Mouse (Mus musculus): Measurements from ENCODE around the gene Dusp22. TPM values are rescaled to one million over a fixed set of nuclear protein-coding genes. Genes with fewer than 3 reads are reported as not detected.

The Dusp22 gene
- polyA plus RNA-seq (2015; fragmentation: Nextera tagmentation; extraction: Ambion mirVana), result 16.8 and 17.0 TPM in 2 replicates

DNA sequence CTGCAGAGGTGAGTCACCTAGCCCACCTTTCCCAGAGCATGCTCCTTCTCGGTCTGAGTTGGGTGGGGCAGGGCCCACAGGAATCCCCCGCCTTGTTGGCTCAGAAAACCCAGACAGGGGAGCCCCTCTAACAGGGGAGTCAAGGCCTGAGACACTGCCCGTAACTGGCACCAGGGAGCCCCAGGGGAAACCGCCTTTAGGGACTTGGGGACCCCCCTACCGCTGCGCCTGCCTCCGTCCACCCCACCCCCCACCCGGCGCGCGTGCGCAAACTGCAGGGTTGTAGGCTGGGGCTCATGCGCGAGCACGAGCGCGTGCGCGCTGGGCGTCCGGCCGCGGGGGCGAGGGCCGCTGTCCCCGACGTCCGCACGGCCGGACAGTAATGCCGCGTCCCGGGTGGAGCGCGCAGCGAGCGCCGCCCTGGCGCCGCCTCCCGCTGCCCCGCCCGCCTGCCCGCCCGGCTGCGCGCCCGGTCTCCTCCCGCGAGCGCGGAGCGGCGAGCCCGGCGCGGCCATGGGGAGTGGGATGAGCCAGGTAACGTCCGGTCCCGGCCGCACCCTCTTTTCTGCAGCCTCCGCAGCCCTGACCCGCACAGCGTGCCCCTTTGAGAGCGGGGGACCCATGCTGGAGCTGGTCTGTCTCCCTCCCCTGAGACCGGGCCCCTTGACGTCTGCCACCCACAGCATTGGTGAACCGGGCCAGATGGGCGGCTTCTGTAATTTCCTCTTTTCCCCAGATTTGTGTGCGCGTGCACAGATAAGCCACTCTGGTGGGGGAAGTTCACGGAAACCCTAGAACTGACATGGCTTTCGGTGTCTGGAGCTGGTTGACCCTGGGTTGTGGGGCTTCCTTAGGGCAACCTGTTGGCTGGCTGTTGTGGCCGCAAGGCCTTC is at the start of gene Dusp22:
Gene Dusp22, plus strand, starts transcription at position 387 of the 893 bp plus-strand sequence.
- no peaks in the 10 kb centered on the region for H3K9me3 ChIP-seq
- ATAC-seq, result peak; percentile 97

DNA sequence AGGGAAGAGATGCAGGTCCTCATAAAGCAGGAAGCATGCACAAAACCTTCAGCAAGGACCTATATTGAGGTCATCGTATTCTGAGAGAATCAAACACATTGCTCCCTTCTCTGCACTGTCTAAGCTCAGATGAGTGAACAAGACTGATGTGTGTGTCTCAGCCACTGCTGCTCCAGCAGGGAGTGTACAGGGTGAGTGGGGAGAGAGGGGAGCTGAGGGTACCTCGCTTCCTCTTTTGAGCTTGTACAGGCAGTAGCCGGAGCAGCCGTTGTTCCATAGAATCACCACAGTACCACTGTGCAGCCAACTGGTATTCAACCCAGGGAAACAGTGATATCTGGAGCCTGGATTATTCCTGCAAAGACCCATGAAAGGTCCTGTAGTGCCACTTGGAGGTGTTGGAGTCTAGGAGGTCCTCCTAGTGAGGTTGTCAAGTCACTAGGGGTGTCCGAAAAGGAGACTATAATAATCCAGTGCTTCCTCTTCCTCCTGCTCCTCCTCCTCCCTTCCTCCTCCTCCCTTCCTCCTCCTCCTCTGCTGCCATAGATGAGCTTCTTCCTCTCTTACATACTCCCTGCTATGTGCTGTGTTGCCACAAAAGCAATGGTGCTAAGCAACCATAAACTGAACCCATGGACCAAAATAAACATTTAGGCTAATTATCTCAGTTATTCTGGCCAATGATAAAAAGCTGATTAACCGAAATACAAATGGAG is 47.6 kb upstream of the Dusp22 start:
- no peak for ATAC-seq
- no peaks in the 10 kb centered on the region for H3K4me1 ChIP-seq (replicated peaks)
- WGBS, result 82% methylated on average over 6 of the region's 6 CpGs
- no peaks in the 10 kb centered on the region for H3K9me3 ChIP-seq
- H3K27ac ChIP-seq, result no peak overlapping the region
- no peaks in the 10 kb centered on the region for H3K36me3 ChIP-seq
- H3K27me3 ChIP-seq (replicated peaks), result no peaks in the 10 kb centered on the region
- no peak overlapping the region for H3K9ac ChIP-seq
- H3K4me3 ChIP-seq (replicated peaks), result no peak overlapping the region
- H3K4me2 ChIP-seq (replicated peaks), result no peak overlapping the region

More for the DNA sequence above, at the start of gene Dusp22:
- Histone ChIP-seq H3K9ac (peak within 1 kb of the TSS; percentile 83), H3K27ac (peak within 1 kb of the TSS; percentile 68; the same call in 1 of the 2 replicates), H3K36me3 (no peaks in the 10 kb centered on the region), H3K4me1 (replicated peaks) (no peaks in the 10 kb centered on the region), H3K27me3 (replicated peaks) (no peaks in the 10 kb centered on the region), H3K4me2 (replicated peaks) (peak within 1 kb of the TSS; percentile 81), H3K4me3 (replicated peaks) (peak within 1 kb of the TSS; percentile 82)
- WGBS, result under 1% methylated on average over 64 of the region's 74 CpGs

GRCm38 (mm10) chr13:30619684-30620083 is 40.1 kb upstream of the Dusp22 start:
- Histone ChIP-seq H3K4me2 (replicated peaks) (no peak overlapping the region), H3K4me3 (replicated peaks) (no peak overlapping the region), H3K27me3 (replicated peaks) (no peaks in the 10 kb centered on the region), H3K9ac (no peak overlapping the region), H3K36me3 (no peaks in the 10 kb centered on the region), H3K4me1 (replicated peaks) (no peaks in the 10 kb centered on the region), H3K9me3 (no peaks in the 10 kb centered on the region), H3K27ac (no peak overlapping the region)
- WGBS, result 58% methylated on average over 3 of the region's 3 CpGs
- no peak for ATAC-seq

DNA sequence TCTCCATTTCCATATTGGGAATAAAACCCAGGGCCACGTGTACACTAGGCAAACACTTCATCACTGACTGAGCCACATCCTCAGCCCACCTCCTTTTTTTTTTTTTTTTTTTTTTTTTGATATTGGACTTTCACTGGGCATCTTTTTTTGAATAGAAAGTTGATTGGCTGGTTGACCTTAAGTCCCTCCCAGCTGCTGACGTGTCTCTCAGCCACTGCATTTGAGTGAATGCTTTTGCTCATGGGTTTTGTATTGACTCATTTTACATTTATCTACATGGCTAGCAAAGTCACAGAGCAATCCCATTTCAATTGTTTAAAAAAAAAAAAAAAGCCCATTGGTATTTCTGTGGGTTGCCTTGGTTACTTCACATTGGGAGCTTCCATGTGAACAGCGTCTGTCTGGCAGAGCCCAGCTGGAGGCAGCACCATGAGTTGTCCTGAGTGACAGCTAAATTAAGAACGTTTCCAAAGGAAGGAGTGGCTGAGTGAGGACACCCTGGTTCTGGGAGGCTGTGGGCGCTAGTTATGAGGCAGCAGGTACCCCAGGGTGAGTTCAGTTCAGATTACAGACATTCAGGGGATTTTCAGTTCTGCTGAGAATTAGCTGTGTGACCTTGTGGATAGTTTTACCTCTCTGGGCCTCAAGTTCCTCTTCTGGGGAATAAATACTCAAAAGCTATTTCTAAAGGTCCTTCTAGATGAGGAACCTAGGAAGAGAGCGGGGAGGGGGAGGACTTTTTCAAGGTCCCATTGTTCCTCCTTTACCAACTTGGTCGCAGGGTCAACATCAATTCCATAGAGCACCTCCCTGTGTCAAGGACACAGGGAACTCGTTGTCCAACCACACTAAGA is 31.4 kb upstream of the Dusp22 start:
- WGBS, result 59% methylated on average over 8 of the region's 8 CpGs
- Histone ChIP-seq H3K27me3 (replicated peaks) (no peaks in the 10 kb centered on the region), H3K36me3 (no peaks in the 10 kb centered on the region), H3K9ac (no peak overlapping the region), H3K4me3 (replicated peaks) (no peak overlapping the region), H3K4me2 (replicated peaks) (no peak overlapping the region), H3K4me1 (replicated peaks) (no peaks in the 10 kb centered on the region), H3K9me3 (no peaks in the 10 kb centered on the region), H3K27ac (no peak overlapping the region)
- no peak for ATAC-seq

GRCm38 (mm10) chr13:30629794-30630410 is 29.9 kb upstream of the Dusp22 start:
- Histone ChIP-seq H3K36me3 (no peaks in the 10 kb centered on the region), H3K4me3 (replicated peaks) (no peak overlapping the region), H3K27ac (no peak overlapping the region), H3K9ac (no peak overlapping the region), H3K27me3 (replicated peaks) (no peaks in the 10 kb centered on the region), H3K9me3 (no peaks in the 10 kb centered on the region), H3K4me2 (replicated peaks) (no peak overlapping the region), H3K4me1 (replicated peaks) (no peaks in the 10 kb centered on the region)
- WGBS, result 74% methylated on average over 10 of the region's 10 CpGs
- ATAC-seq, result no peak

DNA sequence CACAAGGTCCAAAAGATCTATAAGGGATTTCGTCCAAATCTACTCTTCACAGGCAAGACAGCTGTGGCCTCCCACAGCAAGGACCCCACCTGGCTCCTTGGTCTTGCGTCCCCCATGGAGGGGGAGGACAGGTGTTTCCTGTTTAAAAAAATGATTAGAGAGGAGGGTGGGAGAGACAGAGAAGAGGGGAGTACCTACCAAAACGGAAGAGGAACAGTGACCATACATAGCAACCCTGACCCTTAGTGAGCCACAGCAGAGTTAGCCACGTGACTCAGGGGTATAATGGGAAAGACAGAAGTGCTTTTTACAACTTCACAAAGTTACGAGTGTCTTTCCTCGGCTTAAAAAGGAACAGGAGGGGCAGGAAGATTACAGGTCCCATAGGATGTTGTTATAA is 26.8 kb upstream of the Dusp22 start:
- H3K27me3 ChIP-seq (replicated peaks), result no peaks in the 10 kb centered on the region
- 66% methylated on average over 6 of the region's 6 CpGs for WGBS
- no peaks in the 10 kb centered on the region for H3K9me3 ChIP-seq
- H3K4me2 ChIP-seq (replicated peaks), result no peak overlapping the region
- no peak for ATAC-seq
- H3K36me3 ChIP-seq, result no peaks in the 10 kb centered on the region
- H3K27ac ChIP-seq, result no peak overlapping the region
- no peaks in the 10 kb centered on the region for H3K4me1 ChIP-seq (replicated peaks)
- H3K4me3 ChIP-seq (replicated peaks), result no peak overlapping the region
- no peak overlapping the region for H3K9ac ChIP-seq

DNA sequence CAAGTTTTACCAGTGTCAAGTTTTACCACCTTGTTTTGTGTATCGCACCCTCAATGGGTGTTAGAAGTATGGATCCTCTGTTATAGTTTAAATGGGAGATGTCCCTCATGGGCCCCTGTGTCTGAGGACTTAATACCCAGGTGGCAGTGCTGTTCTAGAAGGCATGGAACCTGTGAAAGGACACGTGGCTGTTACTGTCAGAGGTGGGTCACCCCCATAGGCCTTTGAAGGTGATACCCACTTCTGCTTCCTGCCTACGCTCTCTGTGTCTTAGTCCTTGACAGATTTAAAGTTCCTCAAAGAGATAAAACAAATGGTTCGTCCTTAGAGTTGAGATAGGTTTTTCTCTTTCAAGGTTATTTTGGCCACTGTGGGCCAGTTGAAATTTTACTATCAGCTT is 23.3 kb upstream of the Dusp22 start:
- no peak for ATAC-seq
- 73% methylated on average over 4 of the region's 4 CpGs for WGBS

GRCm38 (mm10) chr13:30638378-30639115 is 21.3 kb upstream of the Dusp22 start:
- no peaks in the 10 kb centered on the region for H3K27me3 ChIP-seq (replicated peaks)
- H3K27ac ChIP-seq, result no peak overlapping the region
- H3K9ac ChIP-seq, result no peak overlapping the region
- H3K4me1 ChIP-seq (replicated peaks), result no peaks in the 10 kb centered on the region
- ATAC-seq, result no peak
- H3K36me3 ChIP-seq, result no peaks in the 10 kb centered on the region
- H3K4me3 ChIP-seq (replicated peaks), result no peak overlapping the region
- no peaks in the 10 kb centered on the region for H3K9me3 ChIP-seq
- H3K4me2 ChIP-seq (replicated peaks), result no peak overlapping the region
- 82% methylated on average over 5 of the region's 5 CpGs for WGBS

More for the DNA sequence above, 23.3 kb upstream of the Dusp22 start:
- H3K4me3 ChIP-seq (replicated peaks), result no peak overlapping the region
- H3K36me3 ChIP-seq, result no peaks in the 10 kb centered on the region
- no peaks in the 10 kb centered on the region for H3K27me3 ChIP-seq (replicated peaks)
- no peaks in the 10 kb centered on the region for H3K9me3 ChIP-seq
- no peak overlapping the region for H3K27ac ChIP-seq
- H3K4me1 ChIP-seq (replicated peaks), result no peaks in the 10 kb centered on the region
- H3K4me2 ChIP-seq (replicated peaks), result no peak overlapping the region
- no peak overlapping the region for H3K9ac ChIP-seq

- Histone ChIP-seq H3K4me1 (replicated peaks) (no peaks in the 10 kb centered on the region), H3K4me3 (replicated peaks) (no peak overlapping the region), H3K27ac (no peak overlapping the region), H3K9me3 (no peaks in the 10 kb centered on the region), H3K9ac (no peak overlapping the region), H3K27me3 (replicated peaks) (no peaks in the 10 kb centered on the region), H3K4me2 (replicated peaks) (no peak overlapping the region), H3K36me3 (no peaks in the 10 kb centered on the region)
- ATAC-seq, result no peak
- 75% methylated on average over 4 of the region's 4 CpGs for WGBS
These were observed 17.7 kb upstream of the Dusp22 start for GRCm38 (mm10) chr13:30642053-30642452.

GRCm38 (mm10) chr13:30648461-30648860 is 11.3 kb upstream of the Dusp22 start:
- Histone ChIP-seq H3K9ac (no peak overlapping the region), H3K4me3 (replicated peaks) (no peak overlapping the region), H3K36me3 (no peaks in the 10 kb centered on the region), H3K9me3 (no peaks in the 10 kb centered on the region), H3K4me1 (replicated peaks) (no peaks in the 10 kb centered on the region), H3K27ac (no peak overlapping the region), H3K27me3 (replicated peaks) (no peaks in the 10 kb centered on the region), H3K4me2 (replicated peaks) (no peak overlapping the region)
- ATAC-seq, result no peak

GRCm38 (mm10) chr13:30649197-30649596 is 10.6 kb upstream of the Dusp22 start:
- Histone ChIP-seq H3K36me3 (no peaks in the 10 kb centered on the region), H3K27ac (no peak overlapping the region), H3K4me2 (replicated peaks) (no peak overlapping the region), H3K27me3 (replicated peaks) (no peaks in the 10 kb centered on the region), H3K9ac (no peak overlapping the region), H3K4me1 (replicated peaks) (no peaks in the 10 kb centered on the region), H3K4me3 (replicated peaks) (no peak overlapping the region), H3K9me3 (no peaks in the 10 kb centered on the region)
- WGBS, result 86% methylated on average over 5 of the region's 5 CpGs
- no peak for ATAC-seq
